Mouse (Mus musculus): ENCODE data around the gene Cfap61. TPM values are rescaled to one million over a fixed set of nuclear protein-coding genes. Genes with fewer than 3 reads are reported as not detected.

The Cfap61 gene
- polyA plus RNA-seq, 1 experiment from 2014 or later: 1.4 TPM

DNA sequence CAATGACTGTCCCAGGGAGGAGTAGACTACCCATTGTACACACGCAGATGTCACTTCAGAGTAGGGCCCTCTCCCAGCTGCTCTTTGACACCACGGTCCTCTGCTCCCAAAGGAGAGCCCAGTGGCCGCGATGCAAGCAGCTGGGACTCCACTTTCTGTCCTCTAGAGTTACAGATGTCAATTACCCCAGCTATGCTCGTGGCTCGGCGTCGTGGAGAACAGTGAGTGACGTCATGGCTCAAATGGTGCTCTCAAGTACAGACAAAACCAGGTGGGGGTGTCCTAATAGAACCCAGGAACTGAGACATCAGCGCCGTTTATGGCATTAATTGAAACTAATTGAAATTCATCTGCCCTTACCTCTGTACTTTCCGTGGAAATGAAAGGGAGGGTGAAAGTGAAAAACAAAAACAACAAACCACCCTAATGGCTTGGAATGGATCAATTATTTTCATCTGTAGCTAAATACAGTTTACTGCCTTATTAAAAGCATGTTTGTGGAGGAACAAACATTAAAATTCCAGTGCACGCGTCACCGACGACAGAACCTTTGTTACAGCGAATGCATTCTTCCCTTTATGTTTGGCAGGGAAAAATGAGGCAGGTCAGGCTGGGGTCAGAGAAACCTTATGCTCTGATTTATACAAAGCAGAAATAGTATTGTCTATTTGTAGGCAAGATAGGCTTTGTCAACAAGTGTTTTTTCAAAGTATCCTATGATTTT lies 182.8 kb downstream of the Cfap61 start:
- Histone ChIP-seq H3K27me3 (ENCODE audit: control insufficient read depth, insufficient read depth, low read length) (no peaks in the 10 kb centered on the region), H3K9ac (ENCODE audit: low read length) (no peak overlapping the region), H3K36me3 (ENCODE audit: control insufficient read depth, insufficient read depth, low read length) (no peaks in the 10 kb centered on the region), H3K9me3 (ENCODE audit: control insufficient read depth, low read length) (no peaks in the 10 kb centered on the region), H3K27ac (ENCODE audit: low read depth, low read length) (no peak overlapping the region), H3K4me2 (ENCODE audit: low read depth, low read length, severe bottlenecking) (no peak overlapping the region), H3K4me3 (ENCODE audit: low read depth, low read length) (no peak overlapping the region), H3K4me1 (replicated peaks; ENCODE audit: control insufficient read depth, insufficient read depth, low read length) (peaks cover 8% of the 10 kb centered on the region; the same call in 1 of the 2 replicates)
- WGBS: 38% methylated on average over 17 of the region's 17 CpGs
- DNase-seq (ENCODE audit: low spot score) (peak; percentile 50), ATAC-seq (replicated peaks; ENCODE audit: low FRiP score) (peak; percentile 48)

DNA sequence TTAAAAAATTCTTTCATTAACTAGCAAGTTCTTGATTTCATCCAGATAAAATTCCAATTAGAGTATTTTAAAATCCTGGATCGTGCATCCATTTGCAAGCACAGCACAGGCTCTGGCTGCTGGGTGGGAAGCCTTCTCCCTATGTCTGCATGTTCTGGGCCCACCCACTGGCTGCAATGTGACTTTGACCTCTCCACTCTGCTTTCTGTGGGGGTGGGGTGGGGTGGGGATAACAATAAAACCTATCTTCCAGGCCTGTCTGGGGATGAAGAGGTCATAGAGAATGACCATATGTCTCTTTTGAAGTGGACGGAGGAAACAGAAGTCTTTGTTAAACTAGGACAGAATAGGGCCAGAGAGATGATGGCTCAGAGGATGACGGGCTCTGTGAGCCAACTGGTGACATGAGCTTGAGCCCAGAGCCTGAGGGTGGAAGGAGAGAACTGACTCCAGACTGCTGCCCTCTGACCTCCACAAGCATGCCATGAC lies 183.4 kb downstream of the Cfap61 start:
- peak; percentile 69; the same call in 1 of the 2 replicates for ATAC-seq (replicated peaks; ENCODE audit: low FRiP score)
- peak; percentile 48 for DNase-seq (ENCODE audit: low spot score)
- no peak overlapping the region for H3K27ac ChIP-seq (ENCODE audit: low read depth, low read length)
- H3K4me1 ChIP-seq (replicated peaks; ENCODE audit: control insufficient read depth, insufficient read depth, low read length): peaks cover 8% of the 10 kb centered on the region; the same call in 1 of the 2 replicates
- no peak overlapping the region for H3K4me3 ChIP-seq (ENCODE audit: low read depth, low read length)
- H3K9ac ChIP-seq (ENCODE audit: low read length): no peak overlapping the region
- H3K36me3 ChIP-seq (ENCODE audit: control insufficient read depth, insufficient read depth, low read length): no peaks in the 10 kb centered on the region
- H3K27me3 ChIP-seq (ENCODE audit: control insufficient read depth, insufficient read depth, low read length): no peaks in the 10 kb centered on the region
- no peaks in the 10 kb centered on the region for H3K9me3 ChIP-seq (ENCODE audit: control insufficient read depth, low read length)
- WGBS: 39% methylated on average over 3 of the region's 3 CpGs
- H3K4me2 ChIP-seq (ENCODE audit: low read depth, low read length, severe bottlenecking): no peak overlapping the region

GRCm38 (mm10) chr2:146121551-146121950 lies 187.0 kb downstream of the Cfap61 start:
- H3K9me3 ChIP-seq (ENCODE audit: control insufficient read depth, low read length): no peaks in the 10 kb centered on the region
- no peak overlapping the region for H3K9ac ChIP-seq (ENCODE audit: low read length)
- no peak overlapping the region for H3K4me2 ChIP-seq (ENCODE audit: low read depth, low read length, severe bottlenecking)
- no peak overlapping the region for H3K27ac ChIP-seq (ENCODE audit: low read depth, low read length)
- ATAC-seq (replicated peaks; ENCODE audit: low FRiP score) (no peak), DNase-seq (ENCODE audit: low spot score) (peak; percentile 45)
- WGBS: 91% methylated on average over 7 of the region's 7 CpGs
- H3K27me3 ChIP-seq (ENCODE audit: control insufficient read depth, insufficient read depth, low read length): no peaks in the 10 kb centered on the region
- H3K4me1 ChIP-seq (replicated peaks; ENCODE audit: control insufficient read depth, insufficient read depth, low read length): peaks cover 8% of the 10 kb centered on the region; the same call in 1 of the 2 replicates
- H3K4me3 ChIP-seq (ENCODE audit: low read depth, low read length): no peak overlapping the region
- H3K36me3 ChIP-seq (ENCODE audit: control insufficient read depth, insufficient read depth, low read length): no peaks in the 10 kb centered on the region

DNA sequence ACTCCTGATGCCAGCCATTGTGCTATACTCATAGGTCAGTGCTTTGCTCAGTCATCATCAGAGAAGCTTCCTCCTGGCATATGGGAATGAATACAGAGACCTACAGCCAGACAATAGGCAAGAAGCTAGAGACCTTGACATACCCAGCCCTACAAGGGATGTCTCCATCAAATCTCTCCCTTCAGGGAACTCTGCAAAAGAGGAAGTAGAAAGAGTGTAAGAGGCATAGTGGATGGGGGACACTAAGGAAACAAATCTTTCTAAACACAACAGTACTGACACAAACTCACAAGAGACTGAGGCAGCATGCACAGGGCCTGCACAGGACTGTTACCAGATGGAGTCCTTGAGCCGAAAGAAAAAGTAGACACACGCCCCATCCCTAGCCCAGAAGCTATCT lies 190.5 kb downstream of the Cfap61 start:
- Histone ChIP-seq H3K4me1 (replicated peaks; ENCODE audit: control insufficient read depth, insufficient read depth, low read length) (0 out of 2 replicates have a peak, but pooled peaks cover 2% of the 10 kb centered on the region), H3K4me2 (ENCODE audit: low read depth, low read length, severe bottlenecking) (no peak overlapping the region), H3K9ac (ENCODE audit: low read length) (no peak overlapping the region), H3K36me3 (ENCODE audit: control insufficient read depth, insufficient read depth, low read length) (no peaks in the 10 kb centered on the region), H3K4me3 (ENCODE audit: low read depth, low read length) (no peak overlapping the region), H3K27ac (ENCODE audit: low read depth, low read length) (no peak overlapping the region), H3K9me3 (ENCODE audit: control insufficient read depth, low read length) (no peaks in the 10 kb centered on the region), H3K27me3 (ENCODE audit: control insufficient read depth, insufficient read depth, low read length) (no peaks in the 10 kb centered on the region)
- WGBS: 89% methylated on average over 2 of the region's 2 CpGs
- ATAC-seq (replicated peaks; ENCODE audit: low FRiP score): no peak
- no peak for DNase-seq (ENCODE audit: low spot score)

DNA sequence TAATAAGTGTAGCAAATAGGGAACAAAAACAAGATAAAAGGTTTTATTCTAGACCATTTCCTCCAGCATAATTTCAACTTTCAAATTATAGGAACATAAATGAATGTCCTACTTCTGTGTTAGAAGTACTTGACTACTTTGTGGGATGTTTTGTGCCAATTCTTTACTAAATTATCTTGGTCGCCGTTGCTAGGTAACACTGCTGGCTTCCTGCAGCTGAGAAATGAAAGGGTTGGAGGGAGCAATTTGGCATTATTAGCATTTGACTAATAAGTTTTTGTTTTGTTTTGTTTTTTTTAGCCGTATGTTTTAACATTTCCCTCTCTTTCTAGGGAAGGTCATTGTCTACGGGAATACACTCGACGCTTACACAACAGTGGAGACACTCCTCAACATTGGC lies 194.0 kb downstream of the Cfap61 start:
- Histone ChIP-seq H3K27me3 (ENCODE audit: control insufficient read depth, insufficient read depth, low read length) (no peaks in the 10 kb centered on the region), H3K36me3 (ENCODE audit: control insufficient read depth, insufficient read depth, low read length) (no peaks in the 10 kb centered on the region), H3K9me3 (ENCODE audit: control insufficient read depth, low read length) (no peaks in the 10 kb centered on the region), H3K27ac (ENCODE audit: low read depth, low read length) (no peak overlapping the region), H3K4me2 (ENCODE audit: low read depth, low read length, severe bottlenecking) (no peak overlapping the region), H3K9ac (ENCODE audit: low read length) (no peak overlapping the region), H3K4me3 (ENCODE audit: low read depth, low read length) (no peak overlapping the region), H3K4me1 (replicated peaks; ENCODE audit: control insufficient read depth, insufficient read depth, low read length) (0 out of 2 replicates have a peak, but pooled peaks cover 2% of the 10 kb centered on the region)
- 68% methylated on average over 6 of the region's 6 CpGs for WGBS
- no peak for ATAC-seq (replicated peaks; ENCODE audit: low FRiP score)
- DNase-seq (ENCODE audit: low spot score): peak; percentile 25

- DNase-seq (ENCODE audit: low spot score) (no peak), ATAC-seq (replicated peaks; ENCODE audit: low FRiP score) (no peak)
- Histone ChIP-seq H3K36me3 (ENCODE audit: control insufficient read depth, insufficient read depth, low read length) (no peaks in the 10 kb centered on the region), H3K27ac (ENCODE audit: low read depth, low read length) (no peak overlapping the region), H3K9ac (ENCODE audit: low read length) (no peak overlapping the region), H3K9me3 (ENCODE audit: control insufficient read depth, low read length) (no peaks in the 10 kb centered on the region; the same call in 1 of the 2 replicates), H3K4me3 (ENCODE audit: low read depth, low read length) (no peak overlapping the region), H3K4me1 (replicated peaks; ENCODE audit: control insufficient read depth, insufficient read depth, low read length) (0 out of 2 replicates have a peak, but pooled peaks cover 2% of the 10 kb centered on the region), H3K4me2 (ENCODE audit: low read depth, low read length, severe bottlenecking) (no peak overlapping the region), H3K27me3 (ENCODE audit: control insufficient read depth, insufficient read depth, low read length) (no peaks in the 10 kb centered on the region)
- 93% methylated on average over 3 of the region's 3 CpGs for WGBS
These were observed 195.9 kb downstream of the Cfap61 start for GRCm38 (mm10) chr2:146130514-146130913.

DNA sequence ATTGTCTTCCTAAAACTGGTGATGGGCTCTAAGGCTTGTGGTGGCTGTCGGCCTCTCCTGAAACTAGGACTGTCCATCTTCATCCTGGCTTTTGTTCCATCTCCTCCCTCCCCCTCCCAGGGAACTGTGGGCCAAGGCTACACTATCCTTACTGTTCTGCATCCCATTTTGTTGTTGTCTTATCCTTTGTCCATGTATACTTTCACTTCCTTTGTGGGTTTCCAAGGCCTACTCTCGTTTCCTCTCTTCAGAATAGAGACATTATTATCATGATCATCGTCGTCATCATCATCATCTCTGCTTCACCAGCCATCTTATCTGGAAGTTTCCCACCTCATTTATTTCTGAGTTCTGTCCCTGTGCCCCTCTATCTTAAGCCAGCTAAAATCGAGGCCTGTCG lies 199.7 kb downstream of the Cfap61 start:
- WGBS: 91% methylated on average over 6 of the region's 6 CpGs
- H3K27me3 ChIP-seq (ENCODE audit: control insufficient read depth, insufficient read depth, low read length): no peaks in the 10 kb centered on the region
- no peak overlapping the region for H3K4me3 ChIP-seq (ENCODE audit: low read depth, low read length)
- H3K36me3 ChIP-seq (ENCODE audit: control insufficient read depth, insufficient read depth, low read length): no peaks in the 10 kb centered on the region
- H3K27ac ChIP-seq (ENCODE audit: low read depth, low read length): no peak overlapping the region
- ATAC-seq (replicated peaks; ENCODE audit: low FRiP score) (no peak), DNase-seq (ENCODE audit: low spot score) (no peak)
- H3K4me2 ChIP-seq (ENCODE audit: low read depth, low read length, severe bottlenecking): no peak overlapping the region
- H3K4me1 ChIP-seq (replicated peaks; ENCODE audit: control insufficient read depth, insufficient read depth, low read length): no peaks in the 10 kb centered on the region
- no peak overlapping the region for H3K9ac ChIP-seq (ENCODE audit: low read length)
- H3K9me3 ChIP-seq (ENCODE audit: control insufficient read depth, low read length): no peaks in the 10 kb centered on the region; the same call in 1 of the 2 replicates

DNA sequence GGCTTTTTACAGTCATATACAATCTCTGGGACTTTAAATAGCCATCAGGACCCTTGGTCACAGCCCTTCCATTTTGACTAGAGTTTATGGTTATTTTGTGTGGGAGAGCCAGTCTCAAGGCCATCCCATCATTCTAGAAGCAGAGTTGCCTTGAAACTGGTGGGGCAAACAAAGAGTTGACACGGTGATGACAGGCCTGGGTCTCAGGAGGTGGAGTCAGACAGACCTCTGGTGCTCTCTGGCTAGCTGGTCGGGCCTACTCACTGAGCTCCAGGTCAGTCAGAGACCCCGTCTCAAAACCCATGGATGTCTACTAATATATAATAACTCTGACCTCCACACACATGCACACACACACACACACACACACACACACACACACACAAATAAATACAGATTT lies 206.1 kb downstream of the Cfap61 start:
- ATAC-seq (replicated peaks; ENCODE audit: low FRiP score) (no peak), DNase-seq (ENCODE audit: low spot score) (peak; percentile 20)
- H3K27ac ChIP-seq (ENCODE audit: low read depth, low read length): no peak overlapping the region
- 89% methylated on average over 3 of the region's 3 CpGs for WGBS
- no peaks in the 10 kb centered on the region for H3K27me3 ChIP-seq (ENCODE audit: control insufficient read depth, insufficient read depth, low read length)
- no peaks in the 10 kb centered on the region for H3K36me3 ChIP-seq (ENCODE audit: control insufficient read depth, insufficient read depth, low read length)
- H3K9ac ChIP-seq (ENCODE audit: low read length): no peak overlapping the region
- H3K4me2 ChIP-seq (ENCODE audit: low read depth, low read length, severe bottlenecking): no peak overlapping the region
- no peaks in the 10 kb centered on the region for H3K4me1 ChIP-seq (replicated peaks; ENCODE audit: control insufficient read depth, insufficient read depth, low read length)
- H3K9me3 ChIP-seq (ENCODE audit: control insufficient read depth, low read length): no peaks in the 10 kb centered on the region
- H3K4me3 ChIP-seq (ENCODE audit: low read depth, low read length): no peak overlapping the region

GRCm38 (mm10) chr2:146147306-146147705 lies 212.7 kb downstream of the Cfap61 start:
- DNase-seq (ENCODE audit: low spot score): no peak
- 88% methylated on average over 4 of the region's 4 CpGs for WGBS

More at GRCm38 (mm10) chr2:146147306-146147705, 212.7 kb downstream of the Cfap61 start:
- ATAC-seq (replicated peaks; ENCODE audit: low FRiP score): no peak
- H3K27me3 ChIP-seq (ENCODE audit: control insufficient read depth, insufficient read depth, low read length): no peaks in the 10 kb centered on the region
- no peak overlapping the region for H3K9ac ChIP-seq (ENCODE audit: low read length)
- no peaks in the 10 kb centered on the region for H3K9me3 ChIP-seq (ENCODE audit: control insufficient read depth, low read length)
- no peak overlapping the region for H3K4me3 ChIP-seq (ENCODE audit: low read depth, low read length)
- H3K4me1 ChIP-seq (replicated peaks; ENCODE audit: control insufficient read depth, insufficient read depth, low read length): no peaks in the 10 kb centered on the region
- H3K36me3 ChIP-seq (ENCODE audit: control insufficient read depth, insufficient read depth, low read length): no peaks in the 10 kb centered on the region
- no peak overlapping the region for H3K4me2 ChIP-seq (ENCODE audit: low read depth, low read length, severe bottlenecking)
- H3K27ac ChIP-seq (ENCODE audit: low read depth, low read length): no peak overlapping the region

Data from forebrain, embryonic 11.5 days (tissue).